Mouse (Mus musculus) C2C12 (cell line): ENCODE measurements at regions not wholly inside any gene's neighbourhood (a gene's known extent, or its start where the extent isn't known, plus 50 kb on each side); places are given as distances from the start of the nearest gene placed in this dataset.

Source experiments
- CTCF ChIP-seq: IDR thresholded peaks from one replicate; pipeline ENCODE4 v1.5.1; 2011; ENCODE audit not compliant: control insufficient read depth, insufficient read depth, insufficient read length
- MAX ChIP-seq: IDR thresholded peaks from one replicate; pipeline ENCODE4 v1.6.1; 2011; ENCODE audit warnings: mild to moderate bottlenecking, control low read depth

DNA sequence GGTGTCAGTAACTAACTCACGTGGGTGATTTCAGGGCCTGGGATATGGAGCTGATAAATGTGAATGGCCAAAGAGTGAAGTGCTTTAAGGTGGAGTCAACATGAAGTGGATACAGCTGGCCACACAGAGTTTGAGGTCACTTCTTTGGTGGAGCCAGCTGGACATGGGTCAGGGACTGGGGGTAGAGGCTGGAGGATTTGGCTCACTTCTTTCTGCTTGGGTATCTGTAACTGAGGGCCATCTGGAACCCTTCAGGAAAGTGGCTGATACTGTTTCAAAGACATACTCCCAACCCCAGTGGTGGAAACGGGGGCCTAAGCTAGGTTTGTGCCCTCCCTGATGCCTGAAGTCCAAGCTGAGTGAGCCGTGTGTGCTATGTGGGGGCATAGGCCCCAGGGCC lies 90.1 kb upstream of the 1700021F07Rik start:
- no peak for TF ChIP-seq MAX
- no peak for TF ChIP-seq CTCF
